Mouse (Mus musculus) intestine, postnatal 0 days (tissue): Measurements from ENCODE around the gene Gsg1l. TPM values are rescaled to one million over a fixed set of nuclear protein-coding genes. Genes with fewer than 3 reads are reported as not detected.

Experiments used
- ATAC-seq: fragments of 200-750 bp; cut with Nextera tagmentation; 2 replicates; pipeline ENCODE4 v1.8.0; 2017; ENCODE audit warnings: mild to moderate bottlenecking, moderate TSS enrichment, moderate library complexity
- H3K27ac ChIP-seq: fragments of 300-500 bp; sonication (generic); 2 replicates; pipeline ENCODE4 v1.5.1; 2014; ENCODE audit warnings: mild to moderate bottlenecking, low read depth, low read length, moderate library complexity
- H3K27me3 ChIP-seq: fragments of 300-500 bp; sonication (generic); replicated peaks from 2 replicates; pipeline ENCODE4 v1.6.1; 2014; ENCODE audit warnings: low read length, mixed read lengths; ENCODE audit not compliant: control insufficient read depth, insufficient read depth
- H3K36me3 ChIP-seq: fragments of 300-500 bp; sonication (generic); 2 replicates; pipeline ENCODE4 v1.6.1; 2014; ENCODE audit warnings: mild to moderate bottlenecking, moderate library complexity; ENCODE audit not compliant: control insufficient read depth, insufficient read depth
- H3K4me1 ChIP-seq: fragments of 300-500 bp; sonication (generic); replicated peaks from 2 replicates; pipeline ENCODE4 v1.6.1; 2014; ENCODE audit warnings: antibody characterized with exemption, low read length, mixed read lengths; ENCODE audit not compliant: control insufficient read depth, insufficient read depth
- H3K4me2 ChIP-seq: fragments of 300-500 bp; sonication (generic); replicated peaks from 2 replicates; pipeline ENCODE4 v1.6.1; 2014; ENCODE audit warnings: low read depth, mild to moderate bottlenecking, moderate library complexity
- H3K4me3 ChIP-seq: fragments of 300-500 bp; sonication (generic); 2 replicates; pipeline ENCODE4 v1.5.1; 2014; ENCODE audit warnings: low read depth, low read length
- H3K9ac ChIP-seq: fragments of 300-500 bp; sonication (generic); 2 replicates; pipeline ENCODE4 v1.6.1; 2014; ENCODE audit warnings: mild to moderate bottlenecking, low read depth, low read length
- H3K9me3 ChIP-seq: fragments of 300-500 bp; sonication (generic); 2 replicates; pipeline ENCODE4 v1.6.1; 2016; ENCODE audit warnings: mixed run types; ENCODE audit not compliant: control insufficient read depth
- CTCF ChIP-seq: sonication (generic); IDR thresholded peaks from 2 replicates; pipeline ENCODE4 v1.5.1; 2016; ENCODE audit warnings: low read depth, mild to moderate bottlenecking, control low read depth, antibody characterized with exemption, moderate library complexity
- WGBS: fragments of 180-500 bp; shearing (Covaris S2); extraction: QIAGEN DNeasy Blood & Tissue Kit; methylation state at CpG from one replicate; pipeline ENCODE4 v1.1.7; 2014; 5-methylcytosine and 5-hydroxymethylcytosine counted together
- polyA plus RNA-seq: library from polyadenylated mRNA; unstranded; fragments of >200 nt; fragmentation: Nextera tagmentation; extraction: Ambion mirVana; gene quantifications from 2 replicates; pipeline ENCODE4 v1.2.1, GENCODE M21; 2015

The Gsg1l gene
- polyA plus RNA-seq, 1 experiment from 2014 or later, result 0.52 TPM

- Histone ChIP-seq H3K27me3 (no peaks in the 10 kb centered on the region), H3K9ac (no peak overlapping the region), H3K36me3 (no peaks in the 10 kb centered on the region), H3K4me2 (no peak overlapping the region), H3K9me3 (no peaks in the 10 kb centered on the region), H3K27ac (no peak overlapping the region), H3K4me3 (no peak overlapping the region), H3K4me1 (no peaks in the 10 kb centered on the region)
- ATAC-seq, result no peak
- TF ChIP-seq CTCF, result no peak
- WGBS, result 81% methylated on average over 6 of the region's 6 CpGs
Observed at GRCm38 (mm10) chr7:125975414-125975813, 106.8 kb downstream of the Gsg1l start.

- no peak overlapping the region for H3K4me2 ChIP-seq
- no peak overlapping the region for H3K27ac ChIP-seq
- H3K4me3 ChIP-seq, result no peak overlapping the region
- TF ChIP-seq CTCF, result no peak
- no peaks in the 10 kb centered on the region for H3K9me3 ChIP-seq
- H3K36me3 ChIP-seq, result no peaks in the 10 kb centered on the region
- no peaks in the 10 kb centered on the region for H3K27me3 ChIP-seq
- 46% methylated on average over 4 of the region's 4 CpGs for WGBS
- H3K4me1 ChIP-seq, result no peaks in the 10 kb centered on the region
- no peak for ATAC-seq
- H3K9ac ChIP-seq, result no peak overlapping the region
Observed at GRCm38 (mm10) chr7:125973874-125974273, 108.3 kb downstream of the Gsg1l start.

GRCm38 (mm10) chr7:125972776-125973175, 109.4 kb downstream of the Gsg1l start:
- H3K4me3 ChIP-seq, result no peak overlapping the region
- ATAC-seq, result no peak
- H3K27ac ChIP-seq, result no peak overlapping the region
- no peak for TF ChIP-seq CTCF
- H3K9ac ChIP-seq, result no peak overlapping the region
- 62% methylated on average over 6 of the region's 6 CpGs for WGBS
- no peak overlapping the region for H3K4me2 ChIP-seq
- no peaks in the 10 kb centered on the region for H3K9me3 ChIP-seq
- no peaks in the 10 kb centered on the region for H3K36me3 ChIP-seq
- no peaks in the 10 kb centered on the region for H3K4me1 ChIP-seq
- no peaks in the 10 kb centered on the region for H3K27me3 ChIP-seq

- H3K4me3 ChIP-seq, result no peak overlapping the region
- no peaks in the 10 kb centered on the region for H3K4me1 ChIP-seq
- WGBS, result 49% methylated on average over 7 of the region's 7 CpGs
- H3K4me2 ChIP-seq, result no peak overlapping the region
- no peak for ATAC-seq
- no peaks in the 10 kb centered on the region for H3K27me3 ChIP-seq
- H3K9me3 ChIP-seq, result no peaks in the 10 kb centered on the region
- H3K36me3 ChIP-seq, result no peaks in the 10 kb centered on the region
- H3K9ac ChIP-seq, result no peak overlapping the region
- TF ChIP-seq CTCF, result no peak
- no peak overlapping the region for H3K27ac ChIP-seq
Observed at GRCm38 (mm10) chr7:125972174-125972672, 110.0 kb downstream of the Gsg1l start.

- no peak overlapping the region for H3K4me3 ChIP-seq
- WGBS, result 60% methylated on average over 3 of the region's 3 CpGs
- H3K9me3 ChIP-seq, result no peaks in the 10 kb centered on the region
- no peaks in the 10 kb centered on the region for H3K27me3 ChIP-seq
- no peak overlapping the region for H3K9ac ChIP-seq
- ATAC-seq, result no peak
- no peak for TF ChIP-seq CTCF
- H3K4me1 ChIP-seq, result no peaks in the 10 kb centered on the region
- H3K36me3 ChIP-seq, result no peaks in the 10 kb centered on the region
- no peak overlapping the region for H3K27ac ChIP-seq
- no peak overlapping the region for H3K4me2 ChIP-seq
Observed at GRCm38 (mm10) chr7:125969076-125969475, 113.1 kb downstream of the Gsg1l start.

GRCm38 (mm10) chr7:125966402-125967261, 115.6 kb downstream of the Gsg1l start:
- H3K4me2 ChIP-seq, result no peak overlapping the region
- no peak overlapping the region for H3K27ac ChIP-seq
- no peaks in the 10 kb centered on the region for H3K4me1 ChIP-seq
- TF ChIP-seq CTCF, result no peak
- no peaks in the 10 kb centered on the region for H3K27me3 ChIP-seq
- H3K9ac ChIP-seq, result no peak overlapping the region
- no peaks in the 10 kb centered on the region for H3K9me3 ChIP-seq
- no peaks in the 10 kb centered on the region for H3K36me3 ChIP-seq
- no peak overlapping the region for H3K4me3 ChIP-seq
- ATAC-seq, result no peak
- 54% methylated on average over 16 of the region's 16 CpGs for WGBS
